Mouse (Mus musculus): ENCODE results near the gene Zfp536.

Gene Zfp536

DNA sequence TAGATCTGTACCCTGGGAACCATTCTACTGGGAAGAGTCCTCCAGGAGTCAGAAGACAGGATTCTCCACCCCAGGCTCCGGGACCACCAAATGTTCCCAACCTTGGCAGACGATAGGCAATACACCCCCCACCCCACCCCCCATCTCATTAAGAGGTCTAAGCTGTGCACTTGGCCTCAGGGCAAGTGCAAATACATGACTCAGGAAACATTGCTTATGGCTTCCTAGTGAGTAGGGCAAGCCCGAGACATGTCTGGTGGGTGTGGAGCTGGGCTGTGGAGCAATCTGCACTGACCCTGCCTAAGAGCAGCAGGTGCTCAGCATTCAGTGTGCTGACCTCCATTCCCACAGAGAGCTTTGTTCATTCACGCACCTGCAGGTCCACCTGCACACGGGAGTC is 78.4 kb downstream of the Zfp536 start:
- DNase-seq (ENCODE audit: inconsistent age in 2 of 2, low spot score in 1 of 2) = no peak

GRCm38 (mm10) chr7:37690606-37691005 is 82.8 kb downstream of the Zfp536 start:
- no peak for DNase-seq (ENCODE audit: inconsistent age in 2 of 2, low spot score in 1 of 2)

DNA sequence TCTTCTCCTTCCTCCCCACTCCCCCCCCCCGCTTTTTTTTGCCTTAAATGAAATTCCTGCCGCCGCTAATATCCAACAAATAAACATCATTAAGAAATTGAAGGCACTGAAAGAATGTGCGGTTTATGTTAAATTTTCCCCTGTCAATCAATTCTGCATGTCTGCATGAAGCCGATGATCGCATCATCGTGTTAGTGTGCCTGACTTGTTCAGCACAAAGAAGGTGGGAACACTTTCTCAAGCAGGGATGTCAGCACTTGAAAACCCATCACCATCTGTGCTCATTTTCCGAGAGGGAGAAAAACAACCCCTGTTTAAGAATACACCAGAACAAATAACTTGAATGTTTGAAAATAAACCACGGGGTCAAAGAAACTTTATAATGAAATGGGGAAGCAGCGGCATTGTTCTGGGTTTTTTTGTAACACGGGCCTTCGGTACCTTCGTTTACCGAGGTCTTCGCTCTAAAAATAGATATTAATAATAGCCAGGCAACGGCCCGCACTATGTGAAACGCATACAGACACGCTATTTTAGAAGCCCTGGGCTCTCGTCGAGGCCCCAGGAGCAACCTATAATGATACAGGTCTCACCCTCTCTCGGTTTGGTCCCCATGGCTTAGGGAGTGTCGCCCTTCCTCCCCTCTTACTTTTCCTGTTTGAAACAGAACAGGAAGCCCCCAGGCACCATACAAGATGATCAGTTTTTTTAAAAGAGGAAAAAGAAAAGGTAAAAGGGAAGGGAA is 83.7 kb downstream of the Zfp536 start:
- no peak for DNase-seq (ENCODE audit: inconsistent age in 2 of 2, low spot score in 1 of 2)

GRCm38 (mm10) chr7:37689107-37689511 is 84.3 kb downstream of the Zfp536 start:
- no peak for DNase-seq (ENCODE audit: inconsistent age in 2 of 2, low spot score in 1 of 2)

- no peak for DNase-seq (ENCODE audit: inconsistent age in 2 of 2, low spot score in 1 of 2)
Measured at GRCm38 (mm10) chr7:37686366-37686765, 87.1 kb downstream of the Zfp536 start.

DNA sequence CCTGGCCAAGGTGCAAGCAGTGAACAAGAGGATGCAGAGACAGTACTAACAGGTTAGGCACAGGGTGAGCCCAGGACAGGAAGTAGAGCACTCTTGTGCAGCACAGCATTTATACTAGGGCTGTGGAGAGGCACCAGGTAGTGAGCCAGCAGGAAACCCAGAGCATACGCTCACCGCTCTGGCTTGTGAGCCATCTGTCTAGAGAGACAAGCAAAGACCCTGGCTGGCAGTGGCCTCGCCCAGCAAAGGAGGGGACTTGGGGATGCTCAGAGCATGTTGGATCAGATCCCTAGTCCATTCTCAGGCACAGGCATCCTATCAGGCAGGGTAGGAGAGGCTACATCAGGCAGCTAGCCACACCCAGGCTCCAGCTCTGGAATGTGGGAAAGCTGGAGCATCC is 88.2 kb downstream of the Zfp536 start:
- no peak for DNase-seq (ENCODE audit: inconsistent age in 2 of 2, low spot score in 1 of 2)

DNA sequence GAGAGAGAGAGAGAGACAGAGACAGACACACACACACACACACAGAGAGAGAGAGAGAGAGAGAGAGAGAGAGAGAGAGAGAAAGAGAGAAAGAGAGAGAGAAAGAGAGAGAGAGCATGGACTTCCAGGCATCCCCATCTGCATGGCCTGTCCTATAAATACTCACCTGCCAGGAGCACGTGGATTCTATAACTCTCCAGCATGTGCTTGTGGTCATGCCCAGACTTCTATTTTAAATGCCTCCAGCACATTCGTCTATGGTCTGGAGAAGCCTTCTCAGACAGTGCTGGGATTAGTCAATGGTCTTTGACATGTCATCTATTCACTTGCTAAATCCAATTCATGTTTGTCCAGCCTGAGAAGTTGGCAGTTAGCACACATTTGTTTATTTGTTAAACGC is 92.1 kb downstream of the Zfp536 start:
- no peak for DNase-seq (ENCODE audit: inconsistent age in 2 of 2, low spot score in 1 of 2)

- no peak for DNase-seq (ENCODE audit: inconsistent age in 2 of 2, low spot score in 1 of 2)
Measured at GRCm38 (mm10) chr7:37663676-37664365, 109.6 kb downstream of the Zfp536 start.

- peak; percentile 10 to 69 for DNase-seq (ENCODE audit: inconsistent age in 2 of 2, low spot score in 1 of 2)
Measured at GRCm38 (mm10) chr7:37648671-37649070, 124.8 kb downstream of the Zfp536 start.

DNA sequence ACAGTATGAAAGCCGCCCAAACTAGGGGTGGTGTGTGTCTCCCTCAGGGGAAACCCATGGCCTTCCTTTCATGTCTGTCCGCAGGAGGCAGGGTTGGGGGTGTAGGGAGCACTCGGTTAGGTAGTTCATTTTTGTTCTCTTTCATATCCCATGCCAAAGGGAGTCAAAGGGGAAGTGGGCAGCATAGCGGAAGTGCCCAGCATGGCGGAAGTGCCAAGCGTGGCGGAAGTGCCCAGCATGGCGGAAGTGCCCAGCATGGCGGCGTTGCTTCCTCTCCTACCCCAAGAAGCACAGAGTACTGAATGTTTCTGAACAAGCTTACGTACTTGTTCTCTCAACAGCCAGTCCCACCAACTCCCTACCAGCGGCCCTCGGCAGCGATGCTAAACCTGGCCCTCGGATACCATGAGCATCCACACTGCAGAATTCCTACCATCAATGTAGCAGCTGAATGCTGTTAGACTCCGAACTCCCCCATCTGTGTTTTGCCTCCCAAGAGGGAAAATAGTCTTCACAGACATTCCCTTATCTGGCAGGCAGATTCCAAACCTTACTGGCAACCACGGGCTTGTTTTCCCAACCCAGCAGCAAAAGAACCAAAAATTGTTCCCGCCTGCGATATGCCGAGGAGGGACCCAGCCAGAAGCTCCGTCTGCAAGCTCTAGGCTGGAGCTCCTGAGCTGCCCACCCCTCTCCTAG is 125.4 kb downstream of the Zfp536 start:
- no peak for DNase-seq (ENCODE audit: inconsistent age in 2 of 2, low spot score in 1 of 2)

GRCm38 (mm10) chr7:37639740-37640397 is 133.6 kb downstream of the Zfp536 start:
- no peak for DNase-seq (ENCODE audit: inconsistent age in 2 of 2, low spot score in 1 of 2)

DNA sequence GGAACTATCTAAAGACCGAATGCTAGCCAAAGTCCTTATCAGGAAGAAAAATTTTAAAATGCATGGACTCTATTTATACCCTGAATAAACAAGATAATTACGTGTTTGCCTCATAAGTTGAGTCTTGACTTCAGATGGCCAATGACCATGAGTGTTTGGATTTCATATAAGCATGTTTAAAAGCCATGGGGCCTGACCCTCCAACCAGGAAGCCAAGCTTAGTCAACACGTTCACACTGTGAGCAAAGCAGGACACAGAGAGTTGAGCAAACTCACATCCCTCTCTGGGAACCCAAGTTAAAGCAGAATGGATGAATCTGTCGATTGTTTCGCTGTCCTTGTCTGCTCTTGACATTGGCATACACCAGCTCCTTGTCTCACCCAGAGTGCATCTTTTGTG is 138.6 kb downstream of the Zfp536 start:
- DNase-seq (ENCODE audit: inconsistent age in 2 of 2, low spot score in 1 of 2) = no peak

DNA sequence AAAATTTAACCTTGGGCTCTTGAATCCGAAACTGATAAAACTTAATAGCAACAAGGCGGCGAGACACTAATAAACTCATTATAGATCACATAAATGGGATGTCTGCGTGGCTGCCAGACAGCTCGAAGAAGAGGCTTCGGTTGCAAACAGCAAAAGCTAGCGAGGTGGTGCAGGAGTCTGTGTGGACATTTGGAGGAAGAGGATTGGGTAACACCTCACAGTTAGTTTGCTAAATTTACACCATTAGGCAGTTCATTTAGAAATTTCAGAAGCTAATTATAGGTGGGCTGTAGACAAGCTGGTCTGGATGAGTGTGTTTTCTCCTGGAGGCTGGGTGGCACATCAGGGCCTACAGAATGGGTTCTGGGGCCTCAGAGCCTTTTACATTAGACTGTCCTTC is 143.0 kb downstream of the Zfp536 start:
- no peak for DNase-seq (ENCODE audit: inconsistent age in 2 of 2, low spot score in 1 of 2)

GRCm38 (mm10) chr7:37627897-37628510 is 145.4 kb downstream of the Zfp536 start:
- no peak for DNase-seq (ENCODE audit: inconsistent age in 2 of 2, low spot score in 1 of 2)

DNA sequence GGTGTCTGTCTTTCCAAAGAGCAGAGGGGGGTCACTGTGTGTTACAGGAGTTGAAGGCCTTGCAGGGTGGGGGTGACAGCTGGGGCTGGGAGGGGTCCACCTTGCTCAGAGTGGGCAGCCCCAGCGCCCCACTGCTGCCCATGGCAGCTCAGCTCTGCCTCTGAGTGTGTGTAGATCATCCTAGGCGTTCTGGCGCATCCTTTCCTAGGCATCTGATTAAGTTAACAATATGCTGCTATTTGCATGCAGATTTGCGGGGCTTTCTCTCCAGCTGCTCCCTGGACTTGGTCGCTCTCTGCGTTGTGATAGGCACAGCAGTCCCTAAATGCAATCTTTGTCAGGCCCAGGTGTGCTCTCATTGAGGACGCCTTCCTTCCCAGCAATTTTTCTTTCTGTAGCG is 147.7 kb downstream of the Zfp536 start:
- DNase-seq (ENCODE audit: inconsistent age in 2 of 2, low spot score in 1 of 2) = no peak

- no peak for DNase-seq (ENCODE audit: inconsistent age in 2 of 2, low spot score in 1 of 2)
Measured at GRCm38 (mm10) chr7:37624759-37625340, 148.6 kb downstream of the Zfp536 start.

DNA sequence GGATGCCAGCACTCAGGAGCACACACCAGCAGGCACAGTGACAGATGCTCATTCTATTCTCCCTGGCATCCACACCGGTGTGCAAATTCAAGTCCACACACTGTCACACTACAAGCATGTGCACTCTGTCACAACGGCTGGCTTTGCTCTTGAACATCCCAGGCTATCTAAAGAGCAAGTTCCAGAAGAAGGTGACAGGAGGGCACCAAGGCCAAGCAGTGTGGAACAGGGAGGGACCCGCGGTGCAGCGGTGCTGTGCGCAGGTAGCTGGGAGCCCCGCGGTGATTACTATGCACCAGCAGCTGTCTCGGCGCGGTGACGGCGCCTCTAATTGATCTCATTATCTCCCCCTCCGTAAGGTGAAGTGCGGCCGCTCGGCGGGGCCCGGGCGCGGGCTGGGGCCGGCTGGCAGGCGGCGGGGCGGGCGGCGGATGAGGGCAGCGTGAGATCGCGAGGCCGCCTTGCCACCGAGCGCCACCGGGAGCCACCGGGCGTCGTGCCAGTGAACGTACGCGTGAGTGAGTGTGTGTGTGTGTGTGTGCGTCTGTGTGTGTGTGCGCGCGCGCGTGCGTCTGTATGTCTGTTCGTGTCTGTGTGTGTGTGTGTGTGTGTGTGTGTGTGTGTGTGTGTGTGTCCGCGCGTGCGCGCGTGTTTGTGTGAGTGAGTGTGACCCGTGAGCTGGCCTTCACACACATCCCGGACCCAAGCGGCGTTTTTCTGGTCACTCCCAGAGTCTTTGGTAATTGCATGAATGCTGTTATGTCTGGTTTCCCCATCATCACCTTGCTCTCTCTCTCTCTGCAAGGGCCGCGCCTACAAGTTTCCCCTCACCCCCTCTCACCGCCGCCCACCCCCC is 149.3 kb downstream of the Zfp536 start:
- peak; percentile 74 to 90 for DNase-seq (ENCODE audit: inconsistent age in 2 of 2, low spot score in 1 of 2)

GRCm38 (mm10) chr7:37619254-37619653 is 154.2 kb downstream of the Zfp536 start:
- DNase-seq (ENCODE audit: inconsistent age in 2 of 2, low spot score in 1 of 2) = no peak

DNA sequence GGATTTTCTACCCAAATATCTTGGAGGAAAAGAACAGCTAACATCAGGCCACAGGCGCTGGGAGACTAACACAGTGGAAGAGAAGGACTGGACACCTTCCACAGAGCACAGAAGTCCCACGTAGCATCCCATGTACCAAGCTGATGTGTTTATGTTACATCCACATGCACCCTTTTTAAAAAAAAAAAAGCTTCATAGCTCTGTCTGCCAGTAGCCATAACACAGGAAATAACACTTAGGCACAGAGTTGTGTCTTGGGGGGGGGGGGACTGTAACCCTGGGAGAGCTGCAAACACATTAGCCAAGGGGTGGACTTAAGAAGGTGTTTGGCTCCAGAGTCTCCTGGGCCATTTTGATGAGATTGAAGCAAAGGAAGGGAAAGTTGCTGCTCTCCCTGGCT is 155.6 kb downstream of the Zfp536 start:
- no peak for DNase-seq (ENCODE audit: inconsistent age in 2 of 2, low spot score in 1 of 2)

DNA sequence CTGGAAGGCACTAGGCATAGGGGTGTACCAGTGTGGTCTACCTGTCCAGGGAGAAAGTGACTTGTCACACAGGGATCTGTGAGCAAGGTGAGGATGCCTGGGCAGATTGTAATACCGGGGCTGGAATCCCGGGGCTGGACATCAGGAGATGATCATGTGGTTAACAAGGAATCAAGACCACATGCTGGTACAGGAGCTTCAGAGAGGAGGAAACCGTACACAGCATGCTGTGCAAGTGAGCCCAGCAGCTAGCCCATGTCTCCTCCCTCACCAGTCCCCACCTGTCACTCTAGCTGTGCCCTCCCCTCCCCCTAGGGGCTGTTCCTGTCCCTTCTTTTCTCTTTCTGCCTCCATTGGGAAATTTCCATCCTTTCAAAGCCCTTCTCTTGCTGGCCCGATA is 157.5 kb downstream of the Zfp536 start:
- no peak for DNase-seq (ENCODE audit: inconsistent age in 2 of 2, low spot score in 1 of 2)
